Mouse (Mus musculus) testis, adult 2 months (tissue): ENCODE data around the gene Klf2.

Experiments used
- CTCF ChIP-seq: fragments of 200-500 bp; IDR thresholded peaks from 2 replicates; pipeline ENCODE4 v1.5.1; 2012; ENCODE audit warnings: low read depth, mild to moderate bottlenecking, inconsistent platforms, low read length, moderate library complexity; ENCODE audit not compliant: control insufficient read depth, insufficient read depth, insufficient replicate concordance
- POLR2A ChIP-seq: fragments of 200-500 bp; IDR thresholded peaks from 2 replicates; pipeline ENCODE4 v1.6.1; 2012; ENCODE audit warnings: low read depth, mild to moderate bottlenecking, inconsistent platforms, low read length, moderate library complexity; ENCODE audit not compliant: control insufficient read depth

DNA sequence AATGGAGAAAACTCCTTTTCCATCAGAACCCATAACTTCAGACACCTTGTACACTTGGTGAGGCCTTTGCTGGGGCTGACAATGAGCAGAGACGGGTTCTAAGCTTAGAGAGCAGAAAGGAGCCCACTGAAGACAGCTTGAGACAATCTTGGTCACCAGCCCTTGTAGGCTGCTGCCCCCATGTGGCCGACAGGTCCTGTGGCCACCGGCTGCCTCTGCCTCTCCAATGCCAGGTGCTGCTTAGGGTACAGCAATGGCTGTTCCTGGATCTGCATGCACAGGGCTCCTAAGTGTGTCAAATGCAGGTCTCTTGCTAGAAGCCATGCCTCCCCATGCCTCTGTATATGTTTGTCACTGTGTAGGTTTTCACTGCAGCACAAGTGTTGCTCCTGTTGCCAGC lies 47.0 kb downstream of the Klf2 start:
- TF ChIP-seq POLR2A = no peak
- TF ChIP-seq CTCF = peak; percentile 65; the same call in 1 of the 2 replicates
